Mouse (Mus musculus) c-Kit-positive CD71-negative TER-119-negative erythroid progenitor cells, embryonic 14.5 days (primary cell): ENCODE measurements around the gene Lrrc28.
A peak's percentile ranks its signal among the peaks of the same experiment; 100 is the strongest.

Source experiments
- DNase-seq: peaks from one replicate; pipeline ENCODE4 v3.0.0-alpha.2; 2013; ENCODE audit warnings: low read depth

Lrrc28 gene

DNA sequence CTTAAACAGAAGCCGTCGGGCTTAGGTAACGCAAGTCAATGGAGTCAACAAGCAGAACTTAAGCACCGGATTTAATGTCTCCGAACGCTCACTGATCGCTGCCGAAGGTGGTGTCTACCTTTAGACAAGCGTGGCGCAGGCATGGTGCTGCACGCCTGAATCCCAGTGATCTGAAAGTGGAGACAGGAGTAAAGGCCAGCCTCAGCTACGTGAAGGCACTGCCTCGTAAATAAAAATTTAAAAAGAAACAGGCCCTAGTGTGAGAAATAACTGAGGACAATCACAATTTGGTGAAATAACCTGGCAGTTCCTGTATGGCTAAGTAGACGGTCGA is 580 bp upstream of the Lrrc28 start:
- DNase-seq = no peak

GRCm38 (mm10) chr7:67644291-67644690 is 777 bp downstream of the Lrrc28 start:
- no peak for DNase-seq

DNA sequence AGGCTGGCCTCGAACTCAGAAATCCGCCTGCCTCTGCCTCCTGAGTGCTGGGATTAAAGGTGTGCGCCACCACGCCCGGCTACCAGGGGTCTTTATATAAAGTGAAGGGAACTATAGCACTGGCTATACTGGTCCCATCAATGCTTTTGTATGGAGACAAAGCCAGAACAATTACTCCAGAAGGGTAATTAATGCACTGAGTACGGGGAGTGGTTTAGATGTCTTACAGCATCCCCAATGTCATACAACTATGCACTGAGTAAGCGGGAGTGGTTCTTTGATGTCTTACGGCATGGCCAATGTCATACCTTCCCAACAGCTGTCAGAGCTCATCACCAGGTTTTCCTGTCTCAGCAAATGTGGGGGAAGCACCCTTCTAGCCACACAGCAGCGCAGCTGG is 2.1 kb downstream of the Lrrc28 start:
- no peak for DNase-seq

- DNase-seq = no peak
These were observed 6.1 kb downstream of the Lrrc28 start for GRCm38 (mm10) chr7:67639006-67639405.

GRCm38 (mm10) chr7:67636161-67636560 is 8.9 kb downstream of the Lrrc28 start:
- no peak for DNase-seq

DNA sequence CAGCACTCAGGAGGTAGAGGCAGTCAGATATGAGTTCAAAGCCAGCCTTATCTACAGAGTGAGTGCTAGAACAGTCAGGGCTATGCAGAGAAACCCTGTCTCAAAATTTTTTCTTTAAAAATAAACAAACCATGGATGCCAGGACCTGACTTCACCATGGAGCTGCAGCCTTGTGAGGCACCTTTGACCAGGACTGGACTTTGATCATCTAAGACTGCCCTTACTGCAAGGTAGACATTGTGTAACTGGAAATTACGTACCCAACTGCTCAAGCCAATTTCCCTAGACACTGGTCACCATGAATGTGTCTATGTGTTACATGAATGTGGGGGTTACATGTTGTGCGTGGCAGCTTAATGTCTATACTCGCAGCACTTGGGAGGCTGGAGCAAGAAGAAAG is 10.9 kb downstream of the Lrrc28 start:
- DNase-seq = no peak

GRCm38 (mm10) chr7:67632380-67632779 is 12.7 kb downstream of the Lrrc28 start:
- DNase-seq = no peak

- peak; percentile 50 for DNase-seq
These were observed 14.3 kb downstream of the Lrrc28 start for GRCm38 (mm10) chr7:67630817-67631216.

- no peak for DNase-seq
These were observed 15.4 kb downstream of the Lrrc28 start for GRCm38 (mm10) chr7:67629681-67630080.

- no peak for DNase-seq
These were observed 18.4 kb downstream of the Lrrc28 start for GRCm38 (mm10) chr7:67626671-67627070.

DNA sequence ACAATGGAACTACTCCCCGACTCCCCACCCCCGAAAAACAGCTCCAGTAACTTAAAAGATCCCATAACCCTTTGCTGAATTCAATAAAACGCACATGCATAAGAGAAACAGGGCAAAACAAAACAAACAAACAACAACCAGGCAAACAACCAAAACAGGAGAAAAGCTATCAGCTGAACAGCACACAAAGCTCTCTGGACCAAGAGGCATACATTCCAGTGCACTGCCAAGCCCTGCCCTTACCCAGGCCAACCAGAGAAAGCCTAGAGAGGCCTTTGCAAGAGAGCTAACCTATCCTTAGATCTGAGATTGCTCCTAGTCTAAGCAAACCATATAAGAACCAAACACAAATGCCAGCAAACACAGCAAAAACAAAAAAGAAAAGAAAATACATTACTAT is 22.9 kb downstream of the Lrrc28 start:
- DNase-seq = no peak

DNA sequence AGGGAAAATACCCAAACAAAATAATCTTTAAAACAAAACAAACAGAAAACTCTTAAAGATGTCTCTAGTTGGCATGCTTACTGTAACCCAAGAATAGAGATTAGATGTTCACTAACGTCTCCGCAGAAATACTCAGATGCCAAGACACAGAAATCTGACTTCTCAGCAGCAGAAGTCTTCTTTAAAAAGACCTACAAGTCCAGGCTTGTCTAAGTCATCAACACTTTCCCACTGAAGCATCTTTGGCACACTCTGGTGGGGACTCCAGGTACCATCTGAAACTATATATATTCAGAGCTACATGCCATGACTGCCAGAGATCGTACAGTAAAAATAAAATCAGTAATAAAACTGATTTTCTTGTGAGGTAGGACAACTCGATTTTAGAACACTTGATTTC is 25.2 kb downstream of the Lrrc28 start:
- no peak for DNase-seq

GRCm38 (mm10) chr7:67618316-67618715 is 26.8 kb downstream of the Lrrc28 start:
- DNase-seq = no peak

GRCm38 (mm10) chr7:67617646-67618045 is 27.4 kb downstream of the Lrrc28 start:
- no peak for DNase-seq

DNA sequence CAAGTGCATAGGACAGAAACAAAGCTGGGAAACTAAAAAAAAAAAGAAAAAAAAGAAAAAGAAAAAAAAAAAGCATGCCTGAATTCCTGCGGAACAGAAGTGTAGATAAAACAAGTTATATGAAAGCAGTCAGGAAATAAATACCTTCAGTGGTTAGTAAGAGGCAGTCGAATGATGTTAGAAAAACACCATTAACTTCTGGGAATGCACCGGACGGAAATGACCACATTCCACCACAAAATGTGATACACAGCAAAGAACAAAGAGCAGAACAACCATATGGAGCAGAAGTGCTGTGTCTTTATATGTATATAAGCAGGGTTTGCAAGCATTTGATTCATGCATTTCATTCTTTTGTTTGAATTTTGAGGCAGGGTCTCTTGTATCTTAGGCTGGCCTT is 28.2 kb downstream of the Lrrc28 start:
- no peak for DNase-seq

GRCm38 (mm10) chr7:67614464-67614861 is 30.6 kb downstream of the Lrrc28 start:
- no peak for DNase-seq

GRCm38 (mm10) chr7:67613795-67614463 is 31.1 kb downstream of the Lrrc28 start:
- DNase-seq = no peak

DNA sequence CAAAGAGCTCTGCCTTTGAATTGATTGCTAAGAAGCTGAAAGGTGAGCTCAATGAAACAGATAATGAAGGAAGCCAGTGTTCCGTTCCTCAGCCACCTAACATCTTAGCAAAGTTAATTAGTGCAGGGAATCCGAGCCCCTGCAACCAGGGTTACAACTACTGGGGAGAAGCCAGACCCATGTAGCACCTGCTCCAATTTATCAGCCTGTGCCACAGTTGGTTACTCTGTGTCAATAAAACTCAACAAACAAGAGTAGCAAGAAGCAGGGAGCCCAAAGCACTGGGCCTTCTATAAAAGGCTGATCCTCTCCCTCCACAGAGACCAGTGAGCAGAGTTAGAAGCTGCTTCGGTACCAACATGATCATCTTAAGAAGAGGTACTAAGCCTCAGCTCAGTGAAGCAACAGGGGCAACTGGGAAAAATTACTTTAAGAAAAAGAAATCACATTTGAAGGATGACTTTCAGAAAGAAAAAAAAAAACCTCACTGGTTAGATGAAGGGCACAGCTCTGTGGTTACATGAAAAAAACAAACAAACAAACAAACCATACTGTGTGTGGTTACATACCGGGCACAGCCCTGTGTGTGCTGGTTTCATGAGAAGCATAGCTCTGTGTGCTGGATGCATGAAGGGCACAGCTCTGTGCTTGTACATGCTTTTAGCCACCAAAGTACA is 36.6 kb downstream of the Lrrc28 start:
- no peak for DNase-seq

DNA sequence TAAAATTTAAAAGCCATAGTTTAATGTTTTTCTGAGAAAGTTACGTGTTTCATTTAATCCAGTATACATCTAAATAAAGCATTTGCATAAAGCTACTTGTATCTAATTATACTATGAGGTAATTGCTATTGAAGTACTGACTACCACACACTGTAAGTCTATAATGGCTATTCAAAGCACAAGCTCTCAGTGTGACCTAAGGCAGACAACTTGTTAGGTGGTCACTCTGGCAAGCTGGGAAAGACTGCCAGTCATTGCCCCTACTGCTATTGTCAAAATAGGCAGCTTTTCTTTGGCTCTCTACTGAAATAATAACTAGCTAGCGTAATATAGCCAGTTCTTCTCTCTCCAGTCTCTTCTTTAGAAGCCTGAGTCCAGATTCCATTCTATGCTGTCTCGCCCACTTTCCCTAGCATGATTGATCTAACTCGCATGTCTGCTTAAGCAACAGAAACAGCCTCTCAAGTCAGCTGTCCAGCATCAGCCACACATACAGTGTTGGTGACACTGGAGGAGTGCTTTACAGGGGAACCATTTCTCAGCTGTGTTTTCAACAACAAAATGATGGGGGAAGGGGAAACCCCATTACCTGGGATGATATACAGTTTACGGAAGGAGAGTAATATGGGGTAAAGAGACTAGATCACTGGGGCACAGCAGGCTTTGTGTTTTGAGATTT is 37.3 kb downstream of the Lrrc28 start:
- DNase-seq = no peak

DNA sequence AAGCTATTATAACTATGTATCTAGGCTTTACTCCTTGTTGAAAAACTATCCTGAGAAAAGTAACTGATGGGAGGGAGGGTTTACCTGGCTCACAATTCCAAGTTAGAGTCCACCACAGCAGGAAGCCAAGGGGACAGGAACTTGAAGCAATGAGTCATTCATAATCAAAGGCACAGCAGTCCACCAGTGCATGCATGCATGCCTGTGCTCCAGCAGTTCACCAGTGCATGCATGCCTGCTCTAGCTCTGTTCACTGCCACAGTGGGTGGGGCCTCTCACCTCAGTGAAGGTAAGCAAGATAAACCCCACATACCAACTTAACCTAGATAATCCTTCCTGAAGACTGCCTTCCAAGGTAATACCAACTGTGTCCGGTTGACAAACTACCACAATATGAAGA is 38.8 kb downstream of the Lrrc28 start:
- no peak for DNase-seq

- DNase-seq = no peak
These were observed 40.0 kb downstream of the Lrrc28 start for GRCm38 (mm10) chr7:67605114-67605513.

DNA sequence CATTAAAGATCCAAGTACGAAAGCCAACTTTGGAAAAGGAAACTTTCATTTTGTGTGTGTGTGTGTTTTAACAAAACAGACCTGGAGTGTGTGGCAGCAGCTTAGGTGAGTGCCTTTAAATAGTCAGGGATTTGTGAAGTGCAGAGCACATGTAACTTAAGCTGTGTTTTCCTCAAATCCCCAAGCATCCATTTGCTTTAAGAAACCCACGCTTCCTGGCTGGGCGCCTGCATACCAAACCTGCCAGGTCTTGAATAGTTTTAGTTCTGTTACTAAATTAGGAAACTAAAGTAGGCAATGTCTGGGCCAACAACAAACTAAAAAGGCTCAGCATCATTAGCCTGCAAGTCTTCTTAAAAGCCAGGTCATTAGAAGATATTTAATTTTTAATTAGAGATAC is 47.0 kb downstream of the Lrrc28 start:
- no peak for DNase-seq

DNA sequence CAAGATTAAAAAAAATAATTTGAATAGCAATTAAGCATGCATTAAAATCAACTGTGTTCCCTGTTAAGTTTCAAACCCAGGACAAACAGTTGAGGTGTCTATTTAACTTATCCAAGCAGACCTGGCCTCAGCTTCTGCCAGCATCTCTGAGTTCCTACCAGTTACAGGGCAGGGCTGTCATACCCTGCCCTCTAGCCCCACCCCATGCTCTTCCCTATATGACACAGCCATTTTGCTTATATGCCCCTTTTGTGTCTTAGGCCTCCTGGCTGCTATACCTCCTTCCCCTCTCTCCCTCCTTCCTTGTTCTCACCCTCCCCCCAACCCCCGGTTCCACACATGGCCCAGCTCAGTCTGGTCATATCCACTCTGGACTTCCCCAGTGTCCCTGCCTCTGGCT is 48.1 kb downstream of the Lrrc28 start:
- no peak for DNase-seq

DNA sequence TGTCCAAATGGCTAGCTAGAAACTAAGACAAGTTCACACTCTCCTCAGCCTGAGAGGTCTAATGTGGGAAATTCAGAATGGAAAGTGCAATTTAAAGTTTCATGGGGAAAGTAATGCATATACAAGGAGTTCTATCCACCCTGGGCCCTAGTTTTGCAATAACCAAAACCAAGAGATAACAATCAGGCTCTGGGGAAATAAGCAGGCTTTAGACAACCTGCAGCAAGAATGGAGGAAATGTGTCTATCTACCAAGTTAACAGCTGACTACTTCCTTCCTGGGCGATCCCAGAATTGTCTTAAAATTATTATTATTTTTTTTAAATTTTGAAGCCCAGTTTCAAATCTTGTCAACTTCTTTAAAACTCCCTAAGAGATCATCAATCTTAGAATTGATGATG is 48.7 kb downstream of the Lrrc28 start:
- DNase-seq = no peak
